Mouse (Mus musculus) urinary bladder, postnatal 4 days (tissue): ENCODE measurements around the gene Olfr585.

Experiments used
- DNase-seq, 2 experiments: peaks; one replicate each; pipeline ENCODE4 v3.0.0; 2021 to 2022; ENCODE audit warnings: low spot score in 2 of 2

Olfr585 gene

GRCm38 (mm10) chr7:103097420-103097819 is at the start of gene Olfr585:
Gene Olfr585 (plus strand): TSS chr7:103097720.
- no peak for DNase-seq

- DNase-seq, result no peak
These were observed 46.5 kb upstream of the Olfr585 start, which contains the start of gene Olfr583 for GRCm38 (mm10) chr7:103051000-103051399. Gene Olfr583 (plus strand): TSS chr7:103051300.

- no peak for DNase-seq
These were observed 15.9 kb upstream of the Olfr585 start, which contains the start of gene Olfr584 for GRCm38 (mm10) chr7:103081585-103081984. Gene Olfr584 (plus strand): TSS chr7:103081885.

- DNase-seq, result no peak
These were observed 21.9 kb downstream of the Olfr585 start for GRCm38 (mm10) chr7:103119406-103119805.

DNA sequence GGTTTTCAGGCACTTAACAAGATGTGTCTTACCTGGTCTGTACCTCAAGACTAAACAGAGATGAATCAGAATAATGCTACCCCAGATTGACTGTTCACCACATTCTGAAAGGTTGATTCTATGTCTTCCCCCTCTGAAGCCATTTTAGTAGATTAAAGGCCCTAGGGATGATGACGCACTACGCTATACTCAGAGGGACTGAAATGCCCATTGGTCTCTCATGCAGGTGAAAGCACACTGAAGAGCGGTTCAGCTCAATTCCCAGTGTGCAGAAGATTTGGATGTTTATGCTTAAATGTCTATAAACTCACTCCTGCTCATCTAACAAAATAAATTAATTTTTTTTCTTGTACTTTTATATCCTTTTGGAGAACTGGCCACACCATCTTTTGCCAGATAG is 28.0 kb downstream of the Olfr585 start, which contains the start of gene Olfr586:
TSS of gene Olfr586 (minus strand) at position 101 of the 400 bp plus-strand sequence.
- no peak for DNase-seq

DNA sequence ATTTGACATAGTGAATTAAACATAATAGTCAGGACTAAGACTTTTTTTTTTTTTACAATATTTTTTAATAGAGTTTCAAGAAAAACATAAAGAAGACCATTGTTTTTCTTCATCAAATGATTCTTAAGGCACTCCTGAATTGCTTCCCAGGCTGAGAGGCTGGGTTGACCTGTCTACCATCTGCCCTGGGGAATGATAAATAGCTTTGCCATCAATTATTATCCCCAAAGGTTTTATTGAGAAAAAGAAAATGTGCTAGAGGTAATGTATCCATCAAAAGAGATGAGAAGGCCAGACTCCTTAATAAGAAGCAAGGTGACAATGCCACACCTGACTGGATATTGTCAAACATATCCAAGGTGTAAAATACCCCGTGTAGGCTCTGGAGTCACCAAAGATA is 43.1 kb downstream of the Olfr585 start, which contains the start of gene Olfr588-ps1:
TSS of gene Olfr588-ps1 (plus strand) at position 301 of the 400 bp plus-strand sequence.
- no peak for DNase-seq
